30 mouse cellular contexts compared by ENCODE assay signal in genomic region chr15:97412308-97412707, GRCm38 (mm10).
"Had no signal": no experiment of that assay in that cellular context is flagged by ENCODE, and none has a peak within 500 bp of the region (broad histone marks: within the 10 kb centered on the region; RNA-seq: fewer than 3 reads in every experiment).

No protein-coding gene starts in this region.

- H3K27ac ChIP-seq: left cerebral cortex, adult 2 months; limb, embryonic 10.5 days; limb, embryonic 12.5 days; limb, embryonic 13.5 days; limb, embryonic 15.5 days; liver, embryonic 12.5 days; liver, embryonic 13.5 days; liver, embryonic 14.5 days; liver, embryonic 15.5 days; lung, embryonic 15.5 days; macrophage; midbrain, embryonic 10.5 days; midbrain, embryonic 12.5 days; midbrain, embryonic 13.5 days; midbrain, embryonic 15.5 days; neural tube, embryonic 12.5 days had no signal

- H3K36me3 ChIP-seq: limb, embryonic 10.5 days; limb, embryonic 12.5 days; limb, embryonic 13.5 days; limb, embryonic 15.5 days; liver, embryonic 12.5 days; liver, embryonic 13.5 days; liver, embryonic 15.5 days; lung, embryonic 15.5 days; midbrain, embryonic 10.5 days; midbrain, embryonic 12.5 days; midbrain, embryonic 13.5 days; midbrain, embryonic 15.5 days; neural tube, embryonic 12.5 days had no signal

- DNase-seq: left cerebral cortex, postnatal 4 days; liver; liver, embryonic 13.5 days; liver, postnatal 0 days; lung, adult 18-20 months; lung, adult 2 months; lung, embryonic 14.5 days; lung, postnatal 14 days; lung, postnatal 36 days; lung, postnatal 4 days; midbrain, embryonic 14.5 days had no signal

- H3K4me1 ChIP-seq: limb, embryonic 10.5 days; limb, embryonic 12.5 days; liver, embryonic 15.5 days; megakaryocyte, embryonic 14.5 days; midbrain, embryonic 10.5 days; midbrain, embryonic 12.5 days; midbrain, embryonic 13.5 days; midbrain, embryonic 15.5 days; neural tube, embryonic 12.5 days had no signal

- H3K9ac ChIP-seq: limb, embryonic 12.5 days; limb, embryonic 13.5 days; limb, embryonic 15.5 days; liver, embryonic 12.5 days; liver, embryonic 13.5 days; liver, embryonic 14.5 days; liver, embryonic 15.5 days; liver, postnatal 0 days; lung, embryonic 14.5 days; lung, embryonic 15.5 days; midbrain, embryonic 12.5 days; midbrain, embryonic 13.5 days; midbrain, embryonic 15.5 days; neural tube, embryonic 12.5 days had no signal

- H3K27me3 ChIP-seq: limb, embryonic 12.5 days; limb, embryonic 13.5 days; limb, embryonic 15.5 days; lung, embryonic 15.5 days; megakaryocyte, embryonic 14.5 days; midbrain, embryonic 12.5 days; midbrain, embryonic 13.5 days; midbrain, embryonic 15.5 days; neural tube, embryonic 12.5 days had no signal

- ATAC-seq: liver, embryonic 12.5 days; liver, postnatal 0 days; midbrain, embryonic 13.5 days; midbrain, embryonic 15.5 days; midbrain, embryonic 16.5 days had no signal

- H3K4me2 ChIP-seq: limb, embryonic 12.5 days; limb, embryonic 13.5 days; limb, embryonic 15.5 days; liver, embryonic 11.5 days; liver, embryonic 12.5 days; liver, embryonic 13.5 days; liver, embryonic 15.5 days; lung, embryonic 14.5 days; lung, embryonic 15.5 days; midbrain, embryonic 12.5 days; midbrain, embryonic 13.5 days; midbrain, embryonic 15.5 days; neural tube, embryonic 12.5 days had no signal

- H3K4me3 ChIP-seq: left cerebral cortex, adult 2 months; limb, embryonic 10.5 days; limb, embryonic 12.5 days; limb, embryonic 13.5 days; limb, embryonic 15.5 days; liver, embryonic 12.5 days; liver, embryonic 13.5 days; liver, embryonic 15.5 days; lung, embryonic 15.5 days; megakaryocyte, embryonic 14.5 days; midbrain, embryonic 10.5 days; midbrain, embryonic 12.5 days; midbrain, embryonic 13.5 days; midbrain, embryonic 15.5 days; myocyte; neural tube, embryonic 12.5 days had no signal

- H3K9me3 ChIP-seq: limb, embryonic 10.5 days; limb, embryonic 15.5 days; liver, embryonic 12.5 days; liver, embryonic 13.5 days; liver, embryonic 15.5 days; lung, embryonic 15.5 days; midbrain, embryonic 15.5 days; neural tube, embryonic 12.5 days had no signal
